Mouse (Mus musculus): ENCODE measurements around the gene Ttc13.

The Ttc13 gene

DNA sequence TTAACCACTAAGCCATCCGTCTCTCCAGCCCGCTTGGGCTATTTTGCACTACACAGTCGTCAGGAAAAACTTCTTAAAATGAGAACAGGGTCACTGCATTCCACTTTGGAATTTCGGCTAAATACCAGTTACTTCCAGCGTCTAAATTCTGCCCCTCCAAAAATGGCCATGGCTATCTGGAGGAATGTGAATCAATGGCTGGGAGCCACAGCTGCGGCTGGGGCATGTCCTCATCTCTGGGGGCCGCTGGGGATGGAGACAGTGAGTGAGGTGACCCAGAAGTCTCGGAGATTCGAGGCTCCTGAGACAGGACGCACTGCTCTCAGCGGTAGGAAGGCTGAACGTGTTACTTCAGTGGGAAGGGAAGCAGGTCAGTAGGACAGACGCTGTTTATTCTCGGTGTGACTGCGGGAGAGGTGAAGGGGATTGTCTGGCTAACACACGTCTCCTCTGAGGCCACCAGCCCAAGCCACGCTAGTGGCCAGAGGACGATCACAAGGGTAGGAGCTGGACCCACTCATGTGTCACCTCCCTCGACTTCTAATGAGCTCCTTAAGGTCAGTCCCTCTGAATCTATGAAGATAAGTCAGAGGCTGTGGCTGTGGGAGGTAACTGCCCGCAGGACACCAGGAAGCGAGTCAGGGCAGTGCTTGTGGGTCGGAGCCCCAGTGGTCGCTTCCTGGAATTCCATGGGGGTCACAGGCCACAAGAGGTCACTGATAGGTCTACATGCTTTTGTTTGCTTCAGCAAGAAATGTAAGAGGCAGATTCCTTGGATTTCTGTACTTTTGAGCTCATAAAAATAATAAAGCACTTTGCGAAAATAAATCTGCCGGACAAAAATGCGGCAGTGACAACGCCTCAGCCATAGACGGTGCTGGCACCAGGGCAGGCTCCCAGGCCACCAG lies 68.0 kb downstream of the Ttc13 start:
- no peak for DNase-seq

DNA sequence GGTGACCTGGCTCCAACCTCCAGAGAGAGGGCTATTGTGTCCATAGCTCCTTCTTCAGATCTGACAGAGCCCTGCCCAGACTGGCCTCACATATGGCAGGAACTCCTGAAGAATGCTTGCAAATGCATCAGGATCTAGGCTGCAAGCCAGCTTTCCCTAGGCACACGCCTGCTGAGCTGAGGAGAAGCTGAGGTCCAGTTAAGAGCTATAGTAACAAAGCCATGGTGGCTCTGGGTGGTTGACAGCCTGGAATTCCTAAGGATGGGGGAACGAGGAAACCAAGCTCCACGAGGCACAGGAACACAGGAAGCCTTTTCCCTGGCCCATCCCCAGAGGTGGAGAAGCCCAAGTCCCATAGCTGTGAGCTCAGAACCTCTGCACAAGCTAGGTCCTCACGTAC lies 69.2 kb downstream of the Ttc13 start:
- DNase-seq = no peak

- no peak for DNase-seq
Measured at GRCm38 (mm10) chr8:124651776-124652175, 70.0 kb downstream of the Ttc13 start.

DNA sequence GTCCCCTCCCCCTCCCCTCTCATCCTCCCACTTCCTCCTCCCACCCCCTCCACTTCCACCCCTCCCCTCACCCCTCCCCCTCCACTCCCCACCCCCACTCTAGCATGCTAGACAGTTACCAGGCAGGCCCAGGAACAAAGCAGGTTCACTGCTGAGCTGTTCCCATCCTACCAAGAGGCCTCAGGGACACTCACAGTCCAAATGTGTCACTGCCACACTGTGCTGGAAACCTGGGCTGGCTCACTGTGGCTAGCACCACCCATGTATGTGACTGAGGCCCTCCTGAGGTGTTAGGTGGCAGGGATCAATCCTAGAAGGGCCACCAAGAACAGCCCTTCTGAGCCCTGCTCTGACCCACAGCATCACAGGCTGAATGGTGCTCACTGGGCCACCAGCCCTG lies 73.5 kb downstream of the Ttc13 start:
- no peak for DNase-seq

- DNase-seq = no peak
Measured at GRCm38 (mm10) chr8:124643540-124644339, 78.0 kb downstream of the Ttc13 start.

DNA sequence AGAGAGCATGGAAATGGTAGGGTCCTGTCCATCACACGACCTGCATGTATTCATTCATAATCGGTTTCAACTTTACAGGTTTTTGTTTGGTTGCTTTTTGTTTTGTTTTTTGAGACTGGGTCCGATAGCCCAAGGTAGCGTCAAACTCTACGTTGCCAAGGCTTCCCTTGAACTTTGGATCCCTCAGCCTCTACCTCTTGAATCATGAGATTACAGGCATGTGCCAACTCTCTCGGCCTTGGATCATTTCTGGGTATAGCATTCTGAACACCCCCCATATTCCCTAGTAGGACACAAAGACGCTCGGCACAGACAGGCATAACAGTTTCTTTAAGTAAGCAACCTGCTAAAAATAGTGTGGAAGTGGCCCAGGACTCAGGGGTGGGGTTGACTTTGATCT lies 80.2 kb downstream of the Ttc13 start:
- DNase-seq = no peak

GRCm38 (mm10) chr8:124635247-124635502 lies 86.6 kb downstream of the Ttc13 start:
- DNase-seq = no peak

DNA sequence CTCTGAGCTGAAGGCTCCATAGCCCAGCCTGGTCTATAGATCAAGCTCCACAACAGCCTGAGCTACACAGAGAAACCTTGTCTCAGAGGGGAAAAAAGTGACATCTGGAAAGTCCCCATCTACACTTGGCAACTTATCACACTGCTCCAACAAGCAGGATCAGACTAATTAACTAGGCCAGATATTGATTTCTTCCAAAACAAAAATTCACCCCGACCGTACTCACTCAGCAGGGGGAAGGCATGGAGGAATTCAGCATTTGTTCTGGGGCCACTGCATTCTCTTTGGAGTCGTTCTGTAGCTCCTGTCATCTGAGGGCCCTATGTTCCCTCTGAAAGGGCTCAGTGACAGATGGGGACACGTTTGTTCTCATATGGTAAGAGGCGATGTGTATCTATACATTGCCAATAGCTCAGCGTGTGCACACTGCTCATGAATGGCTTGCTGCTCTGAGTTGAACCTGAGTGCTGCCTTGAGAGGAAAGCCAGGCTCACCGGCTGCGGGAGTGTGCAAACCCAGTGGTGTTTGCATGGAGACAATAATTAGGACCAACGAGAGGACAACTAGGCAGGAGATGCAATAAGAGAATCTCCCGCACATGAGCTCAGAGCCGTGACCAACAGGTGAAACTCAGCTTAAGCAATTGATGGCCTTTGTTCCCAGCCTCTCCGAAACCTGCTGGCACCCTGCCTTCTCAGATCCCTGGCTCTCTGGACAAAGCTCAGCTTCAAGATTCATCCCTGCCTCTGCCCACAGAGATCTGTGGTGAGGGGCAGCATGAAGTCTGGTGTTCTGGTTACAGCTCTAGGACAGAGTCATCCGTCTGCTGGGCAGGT lies 87.2 kb downstream of the Ttc13 start:
- no peak for DNase-seq

DNA sequence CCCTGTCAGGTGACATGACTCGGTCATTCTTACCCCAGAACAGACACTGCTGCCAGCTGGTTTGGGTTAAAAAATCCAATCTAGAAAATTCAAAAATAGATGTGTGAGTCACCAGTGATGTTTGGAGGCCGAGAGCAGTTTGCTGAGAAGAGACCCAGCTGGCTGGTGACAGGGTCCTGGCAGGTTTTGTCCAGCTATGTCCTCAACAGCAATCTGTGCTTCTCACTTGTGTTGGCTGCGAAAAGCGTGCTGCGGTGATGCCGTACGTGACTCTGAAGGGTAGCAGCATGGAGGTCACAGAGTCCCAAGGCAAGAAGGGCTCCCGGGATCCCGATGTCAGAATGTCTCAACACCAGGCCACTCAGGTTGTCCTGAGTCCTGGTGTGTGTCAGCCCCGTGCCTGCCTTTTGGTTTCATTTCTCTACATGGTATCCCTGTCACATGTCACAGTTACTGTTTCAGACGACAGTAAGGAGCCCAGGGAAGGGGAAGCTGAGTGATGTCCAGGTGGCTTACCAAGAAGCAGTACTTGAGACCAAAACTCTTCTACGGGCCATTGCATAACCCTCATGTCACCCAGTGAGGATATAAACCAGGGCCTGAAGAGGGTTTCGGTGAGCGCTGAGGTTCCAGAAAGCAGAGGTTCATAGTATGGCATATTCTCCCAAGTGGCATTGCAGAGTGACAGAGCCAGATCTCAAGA lies 88.6 kb downstream of the Ttc13 start:
- peak; percentile 41 for DNase-seq

DNA sequence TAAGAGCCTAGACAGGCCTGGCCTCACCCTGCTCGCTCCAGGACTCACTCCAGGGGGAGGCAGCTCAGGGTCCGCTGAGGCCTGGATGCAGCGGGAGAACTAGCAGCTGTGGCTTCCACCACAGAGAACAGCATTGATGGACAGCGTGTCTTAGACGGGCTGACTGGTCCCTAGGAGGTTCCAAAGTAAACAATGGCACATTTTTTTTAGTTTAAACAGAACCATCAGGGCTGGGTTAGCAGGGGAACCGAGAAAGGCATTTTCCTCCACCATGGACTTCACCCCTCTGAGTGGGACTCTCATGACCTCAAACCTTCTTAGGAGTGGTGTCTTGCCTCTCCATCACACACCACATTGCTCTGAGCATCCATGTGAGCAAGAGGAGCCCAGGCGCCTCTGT lies 89.8 kb downstream of the Ttc13 start:
- no peak for DNase-seq

GRCm38 (mm10) chr8:124630891-124631290 lies 90.9 kb downstream of the Ttc13 start:
- DNase-seq = no peak

- no peak for DNase-seq
Measured at GRCm38 (mm10) chr8:124630489-124630888, 91.3 kb downstream of the Ttc13 start.

GRCm38 (mm10) chr8:124626251-124626650 lies 95.5 kb downstream of the Ttc13 start:
- no peak for DNase-seq

All from cerebellum, adult 8-10 months (tissue).